Mouse (Mus musculus): ENCODE measurements around the gene Ap2b1.
"Not testable (repeated sequence)": the region's sequence is repeated elsewhere in the genome, so short reads cannot be mapped to it uniquely, and the experiment has no call there.

Ap2b1 gene

GRCm38 (mm10) chr11:83302124-83302523 lies 3.3 kb downstream of the Ap2b1 start:
- peak in 1 of 2 experiments; percentile 28 for DNase-seq

GRCm38 (mm10) chr11:83302526-83303251 lies 3.9 kb downstream of the Ap2b1 start, which contains the start of gene Pex12:
Pex12 (minus strand) TSS chr11:83302586.
- DNase-seq, result peak; percentile 95 to 98

DNA sequence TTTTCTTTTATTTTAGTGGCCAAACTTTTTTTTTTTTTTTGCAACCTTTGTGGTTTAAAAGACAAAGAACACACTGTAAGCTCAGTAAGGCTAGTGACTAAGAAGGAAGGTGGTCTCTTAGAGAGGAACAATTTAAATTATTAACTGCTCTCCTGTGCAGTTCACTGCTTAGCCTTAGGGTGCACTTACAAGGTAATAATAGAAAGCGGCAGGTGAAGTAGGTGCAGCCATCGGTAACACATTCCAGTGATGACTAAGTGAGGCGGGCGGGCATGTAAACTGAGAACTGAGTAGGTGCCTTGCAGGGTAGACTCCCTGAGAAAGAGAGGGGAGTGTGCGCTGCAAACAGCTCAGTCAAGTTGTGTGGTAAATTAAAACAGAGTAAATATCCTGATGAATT lies 4.9 kb downstream of the Ap2b1 start:
- no peak for DNase-seq

GRCm38 (mm10) chr11:83304485-83304884 lies 5.7 kb downstream of the Ap2b1 start:
- no peak for DNase-seq

- DNase-seq, result no peak
Measured at GRCm38 (mm10) chr11:83306700-83307253, 8.0 kb downstream of the Ap2b1 start.

GRCm38 (mm10) chr11:83312471-83312870 lies 13.6 kb downstream of the Ap2b1 start:
- DNase-seq, result no peak

DNA sequence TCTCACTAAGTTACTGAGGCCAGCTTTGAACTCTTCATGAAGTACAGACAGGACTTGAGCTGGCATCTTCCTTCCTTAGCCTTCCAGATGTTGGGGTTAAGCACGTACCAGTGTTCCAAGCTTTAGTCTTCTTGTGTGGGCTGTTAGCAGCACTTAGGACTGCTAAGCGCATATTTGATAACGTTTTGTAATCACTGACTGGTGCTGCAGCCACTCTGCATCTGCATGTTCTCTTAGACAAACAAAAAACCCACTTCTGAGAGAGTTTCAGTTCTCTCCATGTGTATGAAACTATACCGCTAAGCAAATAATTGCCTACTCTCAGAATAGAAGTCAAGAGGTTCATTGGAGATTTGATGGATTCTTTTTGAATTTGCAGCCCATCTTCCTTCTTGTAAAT lies 20.2 kb downstream of the Ap2b1 start:
- no peak for DNase-seq

- not testable (repeated sequence) for DNase-seq
Measured at GRCm38 (mm10) chr11:83326692-83327091, 27.9 kb downstream of the Ap2b1 start.

GRCm38 (mm10) chr11:83327427-83327826 lies 28.6 kb downstream of the Ap2b1 start:
- DNase-seq, result peak; percentile 52 to 66

GRCm38 (mm10) chr11:83335826-83336225 lies 37.0 kb downstream of the Ap2b1 start:
- no peak for DNase-seq

- DNase-seq, result no peak
Measured at GRCm38 (mm10) chr11:83339705-83340104, 40.9 kb downstream of the Ap2b1 start.

GRCm38 (mm10) chr11:83341716-83342245 lies 43.0 kb downstream of the Ap2b1 start:
- DNase-seq, result no peak

DNA sequence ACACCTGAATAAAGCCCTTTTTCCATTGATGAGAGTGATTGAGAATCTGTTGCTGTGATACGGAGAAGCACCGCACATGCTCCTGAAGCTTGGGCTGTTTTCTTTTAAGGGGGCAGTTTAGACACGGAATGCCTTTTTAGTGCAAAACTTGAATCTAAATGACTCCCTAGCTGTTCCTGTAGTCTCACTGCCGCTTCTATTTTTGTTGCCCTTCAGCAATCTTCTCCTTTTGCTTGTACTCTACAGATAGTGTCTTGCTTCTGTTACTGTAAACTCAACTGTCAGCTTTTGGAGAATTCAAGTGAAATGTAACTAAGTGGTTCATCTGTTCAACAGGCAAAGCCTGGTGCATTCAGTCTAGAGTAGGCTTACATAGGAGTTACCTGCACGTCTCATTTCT lies 56.6 kb downstream of the Ap2b1 start:
- no peak for DNase-seq

DNA sequence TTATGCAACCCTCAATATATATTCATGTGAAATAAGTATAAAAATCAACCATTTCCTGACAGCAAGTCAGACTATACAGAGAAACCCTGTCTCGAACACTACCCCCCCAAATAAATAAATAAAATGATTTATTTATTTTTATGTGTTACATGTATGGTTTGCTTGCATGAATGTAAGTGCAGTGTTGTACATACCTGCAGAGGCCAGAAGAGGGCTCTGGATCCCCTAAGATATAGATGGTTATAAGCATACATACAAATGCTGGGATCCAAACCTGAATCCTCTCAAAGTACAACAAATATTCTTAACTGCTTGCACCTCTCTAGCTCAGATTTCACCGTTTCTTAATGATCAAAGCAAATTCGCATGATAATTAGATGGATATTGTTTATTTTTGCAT lies 58.6 kb downstream of the Ap2b1 start:
- peak; percentile 41 to 58 for DNase-seq

DNA sequence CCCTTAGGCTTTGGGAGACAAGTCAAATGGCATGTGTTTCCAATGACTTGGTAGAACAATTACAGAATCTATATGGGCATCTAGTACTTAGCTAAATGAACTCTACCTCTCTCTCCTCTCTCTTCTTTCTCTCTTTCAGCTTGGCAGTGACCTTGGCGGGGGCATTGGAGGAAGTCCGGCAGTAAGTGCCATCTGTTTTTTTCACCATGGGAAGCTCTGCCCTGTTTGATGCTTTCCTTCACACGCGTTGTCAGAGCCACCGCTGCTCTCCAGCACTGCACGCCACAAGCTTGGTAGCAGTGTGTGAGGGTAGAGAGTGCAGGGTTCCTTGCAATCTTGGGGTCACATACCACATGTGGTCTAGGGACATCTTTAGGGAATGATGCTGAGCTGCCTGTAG lies 65.8 kb downstream of the Ap2b1 start:
- peak; percentile 32 to 35 for DNase-seq

GRCm38 (mm10) chr11:83371267-83371666 lies 72.4 kb downstream of the Ap2b1 start:
- peak; percentile 28 to 32 for DNase-seq

- no peak for DNase-seq
Measured at GRCm38 (mm10) chr11:83379745-83380341, 81.0 kb downstream of the Ap2b1 start.

DNA sequence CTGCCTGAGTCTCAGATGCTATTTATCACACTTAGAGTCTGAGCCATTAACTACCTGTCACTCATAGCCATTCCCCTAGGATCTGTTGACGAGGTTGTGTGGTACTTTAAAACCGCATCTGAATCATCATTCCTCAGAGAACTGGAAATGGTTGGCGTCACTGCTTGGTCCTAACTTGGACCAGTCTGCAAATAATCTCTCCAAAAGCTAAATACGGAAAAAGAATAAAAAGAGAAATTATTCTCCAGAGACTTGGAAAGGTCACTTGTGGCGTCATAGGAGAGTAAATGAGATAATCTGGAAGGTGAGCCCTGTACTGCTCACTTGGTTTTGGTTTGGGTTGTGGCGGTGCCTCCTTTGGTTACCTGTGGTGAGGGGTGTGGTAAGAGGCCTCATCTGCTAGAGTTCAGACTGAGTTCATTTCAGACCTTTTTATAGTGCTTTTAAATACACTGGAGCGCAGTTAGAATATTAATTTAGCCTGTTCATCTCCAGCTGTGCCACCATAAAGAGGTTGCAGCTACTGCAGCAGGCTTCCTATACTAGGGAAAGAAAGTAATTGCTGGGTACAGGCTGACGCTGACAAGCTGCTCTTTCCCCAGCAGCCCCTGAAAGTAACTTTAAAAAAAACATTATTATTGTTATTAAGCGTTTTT lies 84.2 kb downstream of the Ap2b1 start:
- DNase-seq, result no peak

GRCm38 (mm10) chr11:83383532-83383887 lies 84.7 kb downstream of the Ap2b1 start:
- DNase-seq, result no peak

- peak in 1 of 2 experiments; percentile 53 for DNase-seq
Measured at GRCm38 (mm10) chr11:83393062-83393461, 94.2 kb downstream of the Ap2b1 start.

DNA sequence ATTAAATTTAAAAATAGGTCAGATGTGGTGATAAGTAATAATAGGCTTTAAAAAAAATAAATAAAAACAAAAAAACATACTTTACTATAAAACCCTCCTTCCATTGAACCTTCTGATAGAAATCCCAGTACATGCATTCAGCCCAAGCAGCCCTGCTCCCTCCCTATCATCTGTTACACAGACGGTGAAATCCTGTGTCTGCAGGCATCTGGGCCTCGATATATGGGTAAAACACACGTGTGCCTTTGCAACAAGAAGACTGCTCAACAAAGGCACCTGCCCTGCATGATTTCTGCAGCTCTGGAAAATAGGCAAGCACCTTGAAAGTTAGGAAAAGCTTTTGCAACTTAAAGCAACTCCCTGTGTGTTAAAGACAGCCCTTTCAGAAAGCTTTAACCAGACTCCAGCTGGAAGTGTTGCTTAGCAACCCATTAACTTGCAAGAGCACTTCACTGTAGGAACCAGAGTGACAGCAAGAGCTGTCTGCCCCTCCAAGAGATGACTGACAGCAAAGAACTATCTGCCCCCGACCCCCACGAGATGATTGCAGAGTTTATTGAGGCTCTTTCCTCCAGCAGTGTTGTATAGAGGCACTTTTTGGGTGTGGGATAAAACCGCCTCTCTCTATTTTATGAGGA lies 96.1 kb downstream of the Ap2b1 start:
- no peak for DNase-seq

DNA sequence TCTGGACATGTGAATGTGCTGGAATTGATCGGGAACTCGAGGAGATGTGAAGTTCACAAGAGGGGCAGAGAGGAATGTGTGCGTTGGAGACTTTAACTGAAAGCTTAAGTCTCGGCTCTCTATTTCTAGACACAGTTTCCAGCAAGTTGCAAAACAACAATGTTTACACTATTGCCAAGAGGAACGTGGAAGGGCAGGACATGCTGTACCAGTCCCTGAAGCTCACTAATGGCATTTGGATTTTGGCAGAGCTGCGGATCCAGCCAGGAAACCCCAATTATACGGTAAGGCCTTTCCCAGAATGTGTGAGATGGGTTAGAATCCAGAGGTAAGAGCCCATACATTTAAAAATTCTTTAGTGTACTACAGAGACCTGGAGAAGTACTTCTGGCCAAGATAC lies 98.8 kb downstream of the Ap2b1 start:
- no peak for DNase-seq

- no peak for DNase-seq
Measured at GRCm38 (mm10) chr11:83398724-83399123, 99.9 kb downstream of the Ap2b1 start.

Measured in cerebellum, postnatal 36 days (tissue).